Mouse (Mus musculus) CH12.LX (cell line): ENCODE measurements at regions not wholly inside any gene's neighbourhood (a gene's known extent, or its start where the extent isn't known, plus 50 kb on each side); places are given as distances from the start of the nearest gene placed in this dataset.

ENCODE experiments used
- CTCF ChIP-seq, 2 experiments: IDR thresholded peaks in 1 of 2; conservative IDR thresholded peaks in 1 of 2; 2 replicates each; pipeline ENCODE4 v1.5.1; 2011 to 2012; ENCODE audit warnings: low read depth in 2 of 2, low read length in 2 of 2, improper control_type of control experiment in 1 of 2, inconsistent platforms in 1 of 2, mild to moderate bottlenecking in 1 of 2, moderate library complexity in 1 of 2
- E2F4 ChIP-seq: IDR thresholded peaks from 2 replicates; pipeline ENCODE4 v1.6.1; 2011; ENCODE audit warnings: low read depth, low read length, improper control_type of control experiment; ENCODE audit not compliant: insufficient replicate concordance
- JUND ChIP-seq: conservative IDR thresholded peaks from 2 replicates; pipeline ENCODE4 v1.6.1; 2011; ENCODE audit warnings: low read depth, low read length, improper control_type of control experiment
- MAX ChIP-seq: IDR thresholded peaks from 2 replicates; pipeline ENCODE4 v1.6.1; 2011; ENCODE audit warnings: low read length, improper control_type of control experiment
- MXI1 ChIP-seq: IDR thresholded peaks from 2 replicates; pipeline ENCODE4 v1.6.1; 2011; ENCODE audit warnings: mild to moderate bottlenecking, low read depth, low read length, improper control_type of control experiment
- NELFE ChIP-seq: IDR thresholded peaks from 2 replicates; pipeline ENCODE4 v1.6.1; 2011; ENCODE audit warnings: low read depth, low read length, improper control_type of control experiment
- POLR2A ChIP-seq: IDR thresholded peaks from 2 replicates; pipeline ENCODE4 v1.6.1; 2011; ENCODE audit warnings: low read depth, mild to moderate bottlenecking, improper control_type of control experiment, low read length
- TBP ChIP-seq: conservative IDR thresholded peaks from 2 replicates; pipeline ENCODE4 v1.6.1; 2011; ENCODE audit warnings: low read depth, low read length, improper control_type of control experiment
- TCF12 ChIP-seq: IDR thresholded peaks from 2 replicates; pipeline ENCODE4 v1.6.1; 2014; ENCODE audit warnings: low read depth, mild to moderate bottlenecking, inconsistent platforms, low read length, improper control_type of control experiment

DNA sequence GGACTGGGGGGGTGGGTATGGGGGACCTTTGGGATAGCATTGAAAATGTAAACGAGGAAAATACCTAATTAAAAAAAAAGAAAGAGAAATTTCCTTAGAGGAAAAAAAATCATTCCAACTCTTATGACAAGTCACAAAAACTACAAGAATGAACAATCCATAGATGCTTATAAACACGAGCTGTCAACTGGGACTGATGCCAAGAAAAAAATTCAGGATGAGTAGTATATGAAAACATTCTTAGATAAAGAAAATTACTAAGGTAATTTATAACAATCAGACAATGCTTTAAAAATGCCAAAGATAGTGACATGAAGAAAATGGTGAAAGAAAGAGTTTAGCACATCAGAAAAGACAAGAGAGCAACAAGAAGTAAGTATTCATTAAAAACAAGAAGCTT is 176.0 kb downstream of the Gm21897 start:
- no peak for TF ChIP-seq MXI1
- TF ChIP-seq CTCF (conservative IDR thresholded peaks at IDR 0.05 in 1 of 2, IDR thresholded peaks at IDR 0.05 in 1 of 2; ENCODE audit: low read depth in 2 of 2, low read length in 2 of 2) = no peak
- no peak for TF ChIP-seq MAX
- no peak for TF ChIP-seq TCF12
- no peak for TF ChIP-seq E2F4
- TF ChIP-seq TBP = no peak
- no peak for TF ChIP-seq POLR2A
- no peak for TF ChIP-seq NELFE
- TF ChIP-seq JUND = no peak
